Mouse (Mus musculus) embryonic stem cell, embryonic (primary cell): ENCODE data around the gene Stac2.

Source experiments
- CTCF ChIA-PET, 4 experiments: fragments of 300-600 bp in 2 of 4; fragments of 350-600 bp in 2 of 4; sonication (Branson Sonifier 250); formaldehyde crosslinking; loops; one replicate each; lab custom pipeline; 2022; ENCODE audit warnings: inconsistent platforms in 2 of 4; lab: Charles Lee
- POLR2A ChIA-PET, 4 experiments: fragments of 300-600 bp in 2 of 4; fragments of 350-600 bp in 2 of 4; sonication (Branson Sonifier 250); formaldehyde crosslinking; loops; one replicate each; lab custom pipeline; 2022; ENCODE audit warnings: antibody characterized with exemption in 4 of 4, inconsistent platforms in 1 of 4; lab: Charles Lee

The Stac2 gene

DNA sequence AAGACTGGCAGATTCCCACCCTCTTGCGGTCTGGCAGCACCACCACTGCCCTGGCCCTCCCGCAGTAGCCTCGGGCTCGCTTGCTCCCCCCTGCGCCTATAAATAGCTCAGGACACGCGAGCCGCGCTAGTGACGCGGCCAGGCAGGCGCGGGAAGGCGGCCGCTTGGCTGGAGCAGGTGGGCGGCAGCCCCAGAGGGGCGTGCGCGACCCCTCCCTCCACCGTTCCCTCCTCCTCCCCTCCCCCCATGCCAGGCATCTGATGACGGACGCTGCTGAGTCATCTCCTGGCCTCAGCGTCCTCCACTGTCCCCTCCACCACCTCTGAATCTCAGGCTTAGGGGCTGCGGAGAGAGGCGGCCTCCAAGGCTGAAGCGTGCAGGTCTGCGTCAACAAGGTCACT lies 17.3 kb downstream of the Stac2 start:
- POLR2A ChIA-PET: interaction anchor here (0.5 to 2.9 kb wide), 36 partner anchors 7 to 229 kb away, joined by 3 to 28 read pairs (median 5); partner anchors contain the start of genes Rpl19 (in 4 of the 4), Stac2 (in 3 of the 4), Cdk12 (in 2 of the 4) and Fbxl20 (in 1 of the 4)
- CTCF ChIA-PET: interaction anchor here (0.5 to 2.4 kb wide), 9 partner anchors 13 to 469 kb away, joined by 3 to 9 read pairs (median 4); partner anchors contain the start of gene Cacnb1 (in 1 of the 4)

DNA sequence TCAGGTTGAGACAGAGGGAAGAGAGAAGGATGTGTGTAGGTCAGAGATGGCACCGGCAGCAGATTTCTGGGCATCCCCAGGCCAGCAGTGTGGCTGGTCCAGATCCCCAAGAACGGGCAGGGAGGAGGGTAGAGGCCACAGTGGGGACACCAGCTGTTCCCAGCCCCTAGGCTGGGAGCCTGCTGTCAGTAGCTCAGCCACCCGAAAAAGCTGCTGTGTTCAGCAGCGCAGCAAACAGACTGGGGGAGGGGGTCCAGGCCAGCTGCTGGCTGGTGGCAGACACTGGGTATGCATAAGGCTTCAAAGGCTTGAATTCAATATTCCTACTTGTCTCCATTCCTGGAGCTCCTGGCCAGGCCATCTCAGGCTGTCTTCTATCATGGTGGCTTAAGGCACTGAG lies 18.4 kb downstream of the Stac2 start:
- POLR2A ChIA-PET: interaction anchor here in 3 of 4 experiments (0.6 to 2.9 kb wide), 20 partner anchors 8 to 1339 kb away, joined by 3 to 28 read pairs (median 4); partner anchors contain the start of genes Stac2 (in 3 of the 3), Rpl19 (in 2 of the 3) and Cacnb1 (in 1 of the 3)
- CTCF ChIA-PET: interaction anchor here in 3 of 4 experiments (0.5 to 2.4 kb wide), 9 partner anchors 9 to 159 kb away, joined by 3 to 9 read pairs (median 5); partner anchors contain the start of gene Med1 (in 1 of the 3)

DNA sequence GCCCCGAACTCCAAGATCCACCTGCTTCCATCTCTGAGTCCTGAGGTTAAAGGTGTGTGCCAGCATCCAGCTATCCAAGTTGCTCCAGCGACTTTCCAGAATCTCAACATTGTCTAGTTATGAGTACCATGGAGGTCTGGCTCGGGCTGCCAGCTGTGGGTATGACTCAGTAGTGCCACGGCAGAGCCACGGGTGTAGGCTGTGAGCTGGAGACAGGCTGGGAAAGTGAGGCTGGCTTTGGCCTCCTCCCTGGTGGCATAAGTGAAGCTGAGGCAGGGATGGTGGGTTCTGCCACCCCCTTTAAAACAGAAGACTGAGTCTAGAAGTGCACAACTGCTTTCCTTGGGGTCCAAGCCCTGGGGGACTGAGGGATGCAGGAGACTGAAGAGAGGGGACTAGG lies 19.2 kb downstream of the Stac2 start:
- ChIA-PET POLR2A (interaction anchor here in 2 of 4 experiments (1.1 to 9.9 kb wide), 6 partner anchors 8 to 24 kb away, joined by 3 to 138 read pairs (median 5); no protein-coding TSS in a partner anchor), CTCF (interaction anchor here in 3 of 4 experiments (0.6 to 2.4 kb wide), 7 partner anchors 10 to 434 kb away, joined by 3 to 13 read pairs (median 6); no protein-coding TSS in a partner anchor)

DNA sequence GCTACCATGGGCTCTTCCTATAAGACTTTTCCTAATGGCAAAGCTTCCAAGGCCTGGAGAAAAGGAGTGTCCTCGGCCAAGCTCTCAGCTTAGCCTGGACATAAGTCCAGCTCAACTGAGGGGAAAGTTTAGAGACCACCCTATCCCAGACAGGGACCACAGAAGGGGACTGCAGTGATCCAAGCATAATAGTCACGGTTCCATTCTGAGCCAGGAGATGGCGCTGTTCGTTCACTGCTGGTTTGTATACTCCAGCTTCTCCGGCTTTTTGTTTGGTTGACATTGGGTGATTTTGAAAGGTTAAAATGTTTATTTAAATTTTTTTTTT lies 21.9 kb downstream of the Stac2 start:
- ChIA-PET POLR2A (interaction anchor here (0.7 to 9.9 kb wide), 44 partner anchors 8 to 148 kb away, joined by 3 to 138 read pairs (median 5); partner anchors contain the start of genes Stac2 (in 3 of the 4), Cacnb1 (in 2 of the 4) and Fbxo47 (in 1 of the 4)), CTCF (interaction anchor here (0.5 to 2.0 kb wide), 27 partner anchors 8 to 601 kb away, joined by 3 to 15 read pairs (median 3); partner anchors contain the start of gene Cacnb1 (in 1 of the 4))

DNA sequence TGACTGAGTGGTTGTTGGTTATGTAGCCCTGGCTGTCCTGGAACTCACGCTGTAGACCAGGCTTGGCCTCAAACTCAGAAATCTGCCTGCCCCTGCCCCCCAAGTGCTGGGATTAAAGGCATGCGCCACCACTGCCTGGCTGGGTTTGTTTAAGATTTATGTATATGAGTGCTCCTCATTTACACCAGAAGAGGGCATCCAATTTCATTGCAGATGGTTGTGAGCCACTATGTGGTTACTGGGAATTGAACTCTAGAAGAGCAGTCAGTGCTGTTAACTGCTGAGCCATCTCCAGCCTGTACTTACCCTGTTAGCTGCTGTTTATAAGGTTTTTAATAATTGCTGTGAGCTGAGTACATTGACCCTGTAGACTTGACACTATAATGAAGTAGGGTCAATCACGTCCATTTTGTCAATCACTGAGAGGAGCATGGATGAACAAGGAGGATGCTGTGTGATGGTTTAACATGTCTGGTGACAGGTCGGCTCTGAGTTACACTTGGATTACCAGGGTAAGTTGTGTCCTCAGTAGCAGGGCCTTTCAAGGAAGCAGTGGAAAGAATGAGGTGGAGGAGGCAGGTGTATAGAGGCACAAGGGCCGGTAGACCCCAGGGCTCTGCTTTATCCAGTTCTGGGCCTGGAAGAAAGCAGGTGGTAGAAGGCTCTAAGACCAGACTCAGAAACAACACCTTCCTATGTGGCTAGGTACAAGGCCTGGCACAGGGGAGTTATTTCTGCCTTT lies 22.4 kb downstream of the Stac2 start:
- CTCF ChIA-PET: interaction anchor here (0.5 to 2.0 kb wide), 26 partner anchors 8 to 600 kb away, joined by 3 to 15 read pairs (median 4); partner anchors contain the start of gene Cacnb1 (in 1 of the 4)
- POLR2A ChIA-PET: interaction anchor here (0.7 to 9.9 kb wide), 44 partner anchors 8 to 147 kb away, joined by 3 to 138 read pairs (median 5); partner anchors contain the start of genes Stac2 (in 3 of the 4), Cacnb1 (in 2 of the 4) and Fbxo47 (in 1 of the 4)

DNA sequence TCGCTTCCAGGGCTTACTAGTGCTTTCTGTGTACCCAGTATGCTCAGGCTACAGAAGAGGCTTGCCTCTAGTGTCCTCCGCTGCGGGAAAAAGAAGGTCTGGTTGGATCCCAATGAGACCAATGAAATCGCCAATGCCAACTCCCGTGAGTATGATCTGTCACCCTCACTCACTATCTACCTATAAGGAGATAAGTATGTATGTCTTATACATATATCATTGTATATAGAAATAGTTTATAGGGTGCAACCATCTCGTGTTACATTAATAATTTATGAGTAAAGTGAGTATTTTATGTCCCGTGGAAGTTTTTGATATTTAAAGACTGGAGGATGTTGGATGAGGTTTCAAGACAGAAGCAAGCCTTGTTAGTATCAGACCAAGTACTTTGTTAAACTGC lies 25.5 kb downstream of the Stac2 start:
- POLR2A ChIA-PET: interaction anchor here (0.7 to 9.9 kb wide), 58 partner anchors 8 to 410 kb away, joined by 3 to 138 read pairs (median 10); partner anchors contain the start of genes Fbxl20 (in 2 of the 4), Stac2 (in 2 of the 4), Cacnb1 (in 1 of the 4) and Lasp1 (in 1 of the 4)
- CTCF ChIA-PET: interaction anchor here in 1 of 4 experiments (0.7 kb wide), 1 partner anchor 371 kb away, joined by 6 read pairs; no protein-coding TSS in a partner anchor

DNA sequence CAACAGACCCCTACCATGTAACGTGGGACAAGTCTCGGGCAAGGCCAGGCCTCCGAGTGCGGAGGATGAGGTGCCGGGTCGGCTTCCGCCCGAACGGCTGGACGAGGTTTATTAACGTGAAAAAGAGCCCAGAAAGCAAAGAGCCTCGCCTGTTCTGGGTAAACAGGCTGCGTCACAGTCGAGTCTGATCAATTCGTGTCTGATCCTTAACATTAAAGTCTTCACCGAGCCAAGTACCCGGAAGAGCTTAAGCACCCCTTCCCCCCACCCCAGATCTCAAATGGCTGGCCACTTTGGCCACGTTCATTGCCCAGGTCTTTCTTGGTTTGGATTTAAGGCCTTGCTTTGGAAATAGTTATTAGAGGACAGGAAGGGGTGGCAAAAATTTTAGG lies 26.0 kb downstream of the Stac2 start:
- CTCF ChIA-PET: interaction anchor here in 1 of 4 experiments (0.6 to 1.0 kb wide), 2 partner anchors 33 to 315 kb away, joined by 3 read pairs; no protein-coding TSS in a partner anchor
- POLR2A ChIA-PET: interaction anchor here (0.5 to 9.9 kb wide), 79 partner anchors 8 to 515 kb away, joined by 3 to 138 read pairs (median 6); partner anchors contain the start of genes B230217C12Rik (in 2 of the 4), Fbxl20 (in 2 of the 4), Stac2 (in 2 of the 4) and Arl5c (in 1 of the 4)

DNA sequence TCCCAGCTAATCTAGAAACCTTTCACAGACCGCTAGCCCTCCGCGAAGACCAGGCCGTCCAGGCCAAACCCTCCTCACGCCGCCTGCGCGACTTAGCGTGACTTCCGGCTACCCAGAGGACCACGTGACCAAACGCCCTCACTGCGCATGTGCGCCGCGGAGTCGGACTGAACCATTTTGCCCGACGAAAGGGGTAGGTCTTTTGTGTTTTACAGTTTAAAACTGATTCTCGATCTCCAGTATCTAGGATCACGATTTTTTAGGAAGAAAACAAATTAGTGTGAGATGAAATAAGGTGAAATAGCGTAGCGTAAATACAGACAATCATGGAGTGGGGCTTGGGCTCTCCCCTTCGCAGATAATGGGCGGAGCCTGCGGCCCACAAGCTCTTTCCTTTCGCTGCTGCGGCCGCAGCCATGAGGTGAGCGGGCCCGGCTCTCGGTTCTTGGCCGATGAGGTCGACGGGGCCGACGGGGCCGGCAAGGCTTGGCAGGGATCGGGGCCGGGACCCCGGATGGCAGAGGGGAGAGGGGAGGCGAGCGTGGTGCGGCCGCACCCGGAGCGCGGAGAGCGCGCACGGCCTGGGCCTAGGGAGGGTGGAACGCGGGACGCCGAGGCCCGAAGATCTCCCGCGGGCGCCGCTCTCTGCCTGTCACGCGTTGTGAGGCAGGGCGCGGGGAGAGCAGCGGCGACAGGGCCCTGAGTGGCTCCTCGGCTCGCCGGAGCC lies 26.5 kb downstream of the Stac2 start, which contains the start of gene Rpl19:
TSS of gene Rpl19 (plus strand) at position 141 of the 727 bp plus-strand sequence.
- POLR2A ChIA-PET: interaction anchor here (0.5 to 9.9 kb wide), 112 partner anchors 7 to 1513 kb away, joined by 3 to 138 read pairs (median 5); partner anchors contain the start of genes Fbxo47 (in 3 of the 4), Arl5c (in 2 of the 4), B230217C12Rik (in 2 of the 4) and Cdk12 (in 2 of the 4)
- CTCF ChIA-PET: interaction anchor here in 1 of 4 experiments (0.6 to 1.0 kb wide), 2 partner anchors 32 to 316 kb away, joined by 3 read pairs; no protein-coding TSS in a partner anchor

DNA sequence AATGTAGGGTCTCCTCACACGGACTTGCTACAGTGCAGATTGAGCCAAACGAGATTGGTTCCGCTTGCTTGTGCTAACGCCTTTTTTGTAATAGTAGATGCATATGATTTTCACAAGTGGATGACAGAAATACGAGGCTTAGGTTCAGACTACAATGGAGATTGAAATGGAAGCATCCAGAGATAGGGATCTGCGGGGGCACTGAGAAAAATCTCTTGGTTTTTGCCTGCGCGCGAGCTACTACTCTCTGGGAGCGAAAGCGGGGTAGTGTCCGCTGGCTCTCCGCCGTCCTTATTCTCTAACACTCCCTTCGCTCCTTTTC lies 27.1 kb downstream of the Stac2 start:
- CTCF ChIA-PET: interaction anchor here in 1 of 4 experiments (1.0 kb wide), 1 partner anchor 316 kb away, joined by 3 read pairs; no protein-coding TSS in a partner anchor
- POLR2A ChIA-PET: interaction anchor here (0.5 to 9.9 kb wide), 109 partner anchors 7 to 1513 kb away, joined by 3 to 138 read pairs (median 5); partner anchors contain the start of genes Fbxo47 (in 3 of the 4), Arl5c (in 2 of the 4), B230217C12Rik (in 2 of the 4) and Cdk12 (in 2 of the 4)

DNA sequence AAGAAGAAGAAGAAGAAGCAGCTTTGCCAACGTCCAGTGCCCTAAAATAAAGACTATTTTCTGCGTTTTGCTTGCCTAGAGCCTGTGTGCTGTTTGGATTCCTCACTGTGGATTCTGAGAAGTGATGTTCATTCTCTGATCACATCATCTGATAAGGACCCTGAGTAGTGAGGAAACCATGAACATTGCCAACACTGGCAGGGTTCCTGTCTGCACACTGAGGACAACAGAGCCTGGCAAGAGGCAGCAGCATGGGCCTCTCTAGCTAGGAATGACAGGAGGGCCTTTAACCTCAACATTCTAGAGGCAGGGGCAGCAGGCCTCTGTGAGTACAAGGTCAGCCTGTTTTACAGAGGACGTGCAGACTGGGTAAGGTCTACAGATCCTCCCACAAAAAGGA lies 28.7 kb downstream of the Stac2 start:
- CTCF ChIA-PET: interaction anchor here in 1 of 4 experiments (0.7 kb wide), 1 partner anchor 1069 kb away, joined by 3 read pairs; no protein-coding TSS in a partner anchor
- POLR2A ChIA-PET: interaction anchor here in 3 of 4 experiments (0.6 to 9.9 kb wide), 12 partner anchors 6 to 178 kb away, joined by 3 to 138 read pairs (median 6); partner anchors contain the start of genes Cacnb1 (in 1 of the 3), Cdk12 (in 1 of the 3), Fbxo47 (in 1 of the 3) and Plxdc1 (in 1 of the 3)

DNA sequence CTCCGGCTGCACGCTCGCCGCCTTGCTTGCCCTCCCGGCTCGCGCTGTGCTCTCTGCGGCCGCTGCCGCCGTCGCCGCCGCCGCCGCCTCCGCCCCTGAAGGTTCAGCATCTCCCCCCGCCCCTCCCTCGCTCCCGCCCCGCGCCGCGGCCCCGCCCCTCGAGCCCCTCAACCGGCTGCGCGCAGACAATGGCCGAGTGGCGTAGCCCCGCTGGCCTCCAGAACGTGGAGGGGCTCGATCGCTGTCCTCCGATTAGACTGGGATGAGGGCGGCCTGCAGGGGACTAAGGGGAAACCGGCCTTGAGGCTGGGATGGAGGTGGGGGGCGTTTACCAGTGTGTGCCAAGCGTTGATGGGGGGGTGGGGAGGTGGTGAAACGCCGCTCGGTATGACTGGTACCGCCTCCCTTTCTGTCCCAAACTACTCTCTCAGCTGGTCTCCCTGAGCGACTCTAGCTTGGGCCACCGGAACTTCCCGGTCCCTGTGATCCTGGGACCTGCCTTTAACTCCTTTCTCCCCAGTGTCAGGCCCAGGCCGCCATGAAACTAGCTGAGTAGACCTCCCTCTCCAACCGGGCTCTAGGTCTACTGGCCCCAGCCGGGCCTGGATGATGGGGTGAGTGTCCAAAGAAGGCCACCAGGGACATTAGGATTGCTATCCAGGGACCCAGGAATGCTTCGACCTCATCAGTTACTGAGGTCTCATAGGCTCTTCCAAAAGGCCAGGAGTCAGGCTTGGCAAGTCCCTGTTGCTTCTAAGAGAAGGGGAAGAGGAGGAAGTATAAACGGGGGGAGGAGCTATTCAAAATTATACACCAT lies 30.5 kb downstream of the Stac2 start, which contains the start of gene Cacnb1:
TSS of gene Cacnb1 (minus strand) at position 480 of the 817 bp plus-strand sequence.
- ChIA-PET CTCF (interaction anchor here in 3 of 4 experiments (0.5 to 1.3 kb wide), 9 partner anchors 9 to 455 kb away, joined by 3 to 6 read pairs (median 3); no protein-coding TSS in a partner anchor), POLR2A (interaction anchor here in 3 of 4 experiments (0.6 to 9.9 kb wide), 51 partner anchors 6 to 842 kb away, joined by 3 to 77 read pairs (median 4); partner anchors contain the start of genes Cdk12 (in 2 of the 3), Fbxo47 (in 2 of the 3), Stac2 (in 2 of the 3) and Cwc25 (in 1 of the 3))

DNA sequence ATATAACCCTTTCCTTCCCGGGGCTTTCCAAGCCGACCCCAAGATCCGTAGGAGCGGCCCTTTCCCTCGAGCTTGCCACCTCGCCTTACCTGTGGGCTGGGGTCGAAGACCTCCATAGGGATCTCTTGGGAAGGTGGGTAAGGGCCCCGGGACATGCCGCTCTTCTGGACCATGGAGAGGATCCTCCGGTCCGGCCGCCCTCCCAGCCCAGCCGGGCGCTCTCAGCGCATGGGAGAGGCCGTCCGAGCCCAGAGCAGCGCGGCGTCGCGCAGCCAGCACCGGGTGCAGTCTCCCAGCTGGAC lies 31.1 kb downstream of the Stac2 start:
- ChIA-PET CTCF (interaction anchor here in 2 of 4 experiments (1.0 to 4.7 kb wide), 2 partner anchors 20 to 123 kb away, joined by 3 to 34 read pairs; no protein-coding TSS in a partner anchor), POLR2A (interaction anchor here in 2 of 4 experiments (0.6 to 9.9 kb wide), 29 partner anchors 6 to 843 kb away, joined by 3 to 77 read pairs (median 4); partner anchors contain the start of genes Cdk12 (in 1 of the 2), Cwc25 (in 1 of the 2), Fbxo47 (in 1 of the 2) and Plxdc1 (in 1 of the 2))

DNA sequence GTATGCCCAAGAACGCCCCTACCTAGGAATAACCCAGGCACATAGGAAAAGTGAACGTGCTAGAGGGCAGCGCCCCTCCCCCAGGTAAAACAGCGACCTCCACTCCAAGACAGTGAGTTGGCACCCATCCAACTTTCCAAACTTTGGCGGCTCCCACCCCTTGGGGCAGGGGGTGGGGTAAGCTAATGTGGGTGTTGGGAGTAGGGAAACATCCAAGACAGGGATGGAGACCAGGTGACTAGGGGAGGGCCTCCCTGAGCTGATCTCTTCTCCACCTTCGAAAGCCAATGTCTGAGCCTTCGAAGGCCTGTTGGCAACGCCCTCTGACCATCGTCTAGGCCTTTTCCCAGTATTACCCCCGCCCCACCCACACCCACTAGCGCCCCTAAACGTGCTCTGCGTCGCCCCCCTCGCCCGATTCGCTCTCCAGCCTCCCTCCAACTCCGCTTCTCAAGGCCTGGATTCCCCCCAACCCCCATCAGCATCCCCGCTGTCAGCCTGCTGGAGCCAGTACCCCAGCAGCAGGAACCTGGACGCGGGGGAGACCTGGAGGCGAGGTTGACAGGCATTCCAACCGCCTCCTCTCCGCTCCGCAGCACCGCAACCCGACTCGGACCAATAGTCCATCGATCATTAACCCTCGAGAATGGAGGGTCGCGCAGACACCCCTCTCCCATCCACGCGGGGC lies 31.6 kb downstream of the Stac2 start:
- ChIA-PET POLR2A (interaction anchor here in 3 of 4 experiments (0.6 to 9.9 kb wide), 23 partner anchors 7 to 281 kb away, joined by 3 to 77 read pairs (median 4); partner anchors contain the start of genes Cwc25 (in 1 of the 3), Fbxo47 (in 1 of the 3), Rpl19 (in 1 of the 3) and Stac2 (in 1 of the 3)), CTCF (interaction anchor here in 2 of 4 experiments (1.3 to 4.7 kb wide), 4 partner anchors 9 to 22 kb away, joined by 3 to 40 read pairs (median 20); no protein-coding TSS in a partner anchor)

DNA sequence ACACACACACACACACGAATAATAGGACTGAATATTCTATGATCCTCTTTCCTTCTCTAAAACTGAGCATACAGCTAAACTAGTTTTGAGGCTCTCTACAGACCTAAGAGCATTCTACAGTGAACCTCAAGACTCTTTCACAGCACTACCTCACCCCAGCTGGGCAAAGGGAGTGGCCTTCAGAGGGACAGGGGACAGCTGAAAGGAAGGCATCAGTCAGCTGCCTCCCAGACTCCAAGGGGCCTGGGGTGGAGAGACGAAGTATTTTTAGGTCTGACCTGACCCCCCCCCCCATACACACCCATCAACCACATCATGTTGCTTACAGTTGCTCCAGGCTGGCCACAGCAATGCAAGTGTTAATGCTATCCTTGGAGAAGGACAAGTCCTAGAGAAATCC lies 32.1 kb downstream of the Stac2 start:
- POLR2A ChIA-PET: interaction anchor here (0.6 to 9.9 kb wide), 29 partner anchors 7 to 281 kb away, joined by 3 to 77 read pairs (median 4); partner anchors contain the start of genes Rpl19 (in 2 of the 4), Cwc25 (in 1 of the 4), Rpl23 (in 1 of the 4) and Stac2 (in 1 of the 4)

More for the DNA sequence above, 32.1 kb downstream of the Stac2 start:
- CTCF ChIA-PET: interaction anchor here in 3 of 4 experiments (0.5 to 4.7 kb wide), 7 partner anchors 9 to 244 kb away, joined by 3 to 40 read pairs (median 4); no protein-coding TSS in a partner anchor
